Mouse (Mus musculus) forebrain, embryonic 13.5 days (tissue): ENCODE data around the gene Gramd4. TPM values are rescaled to one million over a fixed set of nuclear protein-coding genes. Genes with fewer than 3 reads are reported as not detected.
A peak's percentile ranks its signal among the peaks of the same experiment; 100 is the strongest.

Source experiments
- ATAC-seq: fragments of 200-750 bp; cut with Nextera tagmentation; 2 replicates; pipeline ENCODE4 v1.8.0; 2017
- H3K27ac ChIP-seq: fragments of 300-500 bp; sonication (generic); 2 replicates; pipeline ENCODE4 v1.5.1; 2015; ENCODE audit warnings: inconsistent platforms, mild to moderate bottlenecking, moderate library complexity
- H3K27me3 ChIP-seq: fragments of 300-500 bp; sonication (generic); 2 replicates; pipeline ENCODE4 v1.6.1; 2015; ENCODE audit warnings: mild to moderate bottlenecking, inconsistent platforms
- H3K36me3 ChIP-seq: fragments of 300-500 bp; sonication (generic); 2 replicates; pipeline ENCODE4 v1.6.1; 2015; ENCODE audit warnings: mild to moderate bottlenecking, inconsistent platforms; ENCODE audit not compliant: poor library complexity, severe bottlenecking
- H3K4me1 ChIP-seq: fragments of 300-500 bp; sonication (generic); 2 replicates; pipeline ENCODE4 v1.6.1; 2015; ENCODE audit warnings: inconsistent platforms
- H3K4me2 ChIP-seq: fragments of 300-500 bp; sonication (generic); 2 replicates; pipeline ENCODE4 v1.6.1; 2015; ENCODE audit warnings: inconsistent platforms, mild to moderate bottlenecking, moderate library complexity
- H3K4me3 ChIP-seq: fragments of 300-500 bp; sonication (generic); 2 replicates; pipeline ENCODE4 v1.5.1; 2015; ENCODE audit warnings: mild to moderate bottlenecking, inconsistent platforms
- H3K9ac ChIP-seq: fragments of 300-500 bp; sonication (generic); 2 replicates; pipeline ENCODE4 v1.6.1; 2015; ENCODE audit warnings: mild to moderate bottlenecking, inconsistent platforms
- H3K9me3 ChIP-seq: fragments of 300-500 bp; sonication (generic); replicated peaks from 2 replicates; pipeline ENCODE4 v1.6.1; 2016; ENCODE audit warnings: inconsistent platforms
- WGBS: fragments of 180-500 bp; shearing (Covaris S2); methylation state at CpG from one replicate; pipeline ENCODE4 v1.1.7; 2015; 5-methylcytosine and 5-hydroxymethylcytosine counted together
- polyA plus RNA-seq: library from polyadenylated mRNA; unstranded; fragments of >200 nt; fragmentation: Nextera tagmentation; extraction: Ambion mirVana; gene quantifications from 2 replicates; pipeline ENCODE4 v1.2.1, GENCODE M21; 2015

Gene Gramd4
- polyA plus RNA-seq, 1 experiment from 2014 or later, result 31.6 TPM

DNA sequence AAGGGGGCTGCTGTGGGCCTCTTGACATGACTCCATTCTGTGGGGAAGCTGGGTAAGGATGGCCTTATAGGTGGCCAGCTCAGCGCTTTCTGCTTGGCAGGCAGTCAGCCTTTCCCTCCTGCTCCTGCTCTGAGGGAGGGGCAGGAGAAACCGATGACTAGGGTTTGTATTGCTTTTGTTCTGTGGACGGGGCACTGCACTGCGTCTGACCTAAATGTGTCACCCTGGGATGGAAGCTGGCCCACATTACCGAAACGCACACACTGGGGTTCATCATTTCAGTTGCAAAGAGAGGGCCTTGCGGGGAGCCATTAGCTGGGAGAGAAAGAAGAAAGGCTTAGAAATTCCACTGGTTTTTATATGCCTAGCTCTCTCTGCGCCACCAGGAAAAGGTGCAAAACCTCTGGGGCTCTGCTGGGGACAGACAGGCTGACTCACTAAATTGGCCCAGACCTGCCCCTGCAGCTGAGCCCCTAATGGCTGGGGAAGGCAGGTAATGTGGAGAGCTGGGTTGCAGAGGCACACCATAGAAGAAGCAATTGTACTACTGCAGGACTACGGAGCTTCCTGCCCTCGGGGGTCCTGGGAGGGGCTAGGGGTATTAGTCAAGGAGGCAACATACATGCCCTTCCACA, 55.3 kb downstream of the Gramd4 start:
- peaks cover 65% of the 10 kb centered on the region for H3K4me1 ChIP-seq
- peak overlapping the region; percentile 46 for H3K9ac ChIP-seq
- H3K4me3 ChIP-seq, result no peak overlapping the region
- H3K36me3 ChIP-seq, result no peaks in the 10 kb centered on the region
- peak; percentile 68 for ATAC-seq
- no peaks in the 10 kb centered on the region for H3K27me3 ChIP-seq
- peak overlapping the region; percentile 89 for H3K27ac ChIP-seq
- H3K4me2 ChIP-seq, result peak overlapping the region; percentile 32
- H3K9me3 ChIP-seq, result no peaks in the 10 kb centered on the region
- 3% methylated on average over 10 of the region's 10 CpGs for WGBS

DNA sequence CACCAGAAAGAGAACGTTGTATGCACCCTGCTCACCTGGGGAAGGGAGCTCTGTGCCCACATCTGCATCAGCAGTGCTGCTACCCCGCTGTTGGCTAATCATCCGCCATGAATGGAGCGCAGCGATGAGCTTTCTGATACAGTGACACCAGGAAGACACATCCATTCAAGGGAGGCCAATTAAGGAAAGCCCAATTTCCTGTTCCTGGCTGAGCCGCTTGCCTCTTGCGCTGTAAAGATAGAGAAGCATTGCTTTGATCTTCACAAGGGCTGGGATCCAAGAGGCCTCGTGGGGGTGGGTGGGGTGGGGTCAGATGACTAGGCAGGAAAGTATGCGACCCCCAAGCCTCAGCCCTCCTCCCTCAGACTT, 55.8 kb downstream of the Gramd4 start:
- Histone ChIP-seq H3K9ac (peak overlapping the region; percentile 46), H3K27me3 (no peaks in the 10 kb centered on the region), H3K4me2 (peak overlapping the region; percentile 32), H3K4me3 (no peak overlapping the region), H3K27ac (peak overlapping the region; percentile 89), H3K36me3 (peaks cover 4% of the 10 kb centered on the region), H3K4me1 (peaks cover 65% of the 10 kb centered on the region), H3K9me3 (no peaks in the 10 kb centered on the region)
- ATAC-seq, result peak; percentile 44
- 4% methylated on average over 9 of the region's 9 CpGs for WGBS

DNA sequence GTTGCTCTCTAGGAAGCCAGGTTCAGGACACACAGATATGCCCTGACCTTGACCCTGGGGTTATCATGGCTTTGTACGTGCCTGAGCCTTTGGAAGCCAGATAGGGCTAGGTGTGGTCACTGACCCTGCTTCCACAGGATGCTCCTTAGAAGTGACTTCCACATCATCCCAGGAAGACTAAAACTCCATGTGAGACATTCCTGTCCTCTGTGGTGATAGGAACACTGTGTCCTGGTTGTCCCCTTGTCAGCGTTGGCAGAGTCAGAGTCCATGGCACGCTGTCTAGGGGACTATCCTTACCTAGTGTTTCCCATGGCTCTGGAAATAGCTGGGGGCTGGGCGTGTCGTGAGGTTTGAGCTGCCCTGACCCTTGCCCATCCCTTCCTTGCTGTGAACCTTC, 58.9 kb downstream of the Gramd4 start:
- no peak for ATAC-seq
- H3K27me3 ChIP-seq, result no peaks in the 10 kb centered on the region
- H3K27ac ChIP-seq, result no peak overlapping the region
- H3K4me1 ChIP-seq, result peaks cover 46% of the 10 kb centered on the region
- peaks cover 35% of the 10 kb centered on the region for H3K36me3 ChIP-seq
- no peak overlapping the region for H3K4me2 ChIP-seq
- H3K9me3 ChIP-seq, result no peaks in the 10 kb centered on the region
- H3K9ac ChIP-seq, result peak overlapping the region; percentile 30; the same call in 1 of the 2 replicates
- no peak overlapping the region for H3K4me3 ChIP-seq
- WGBS, result 73% methylated on average over 5 of the region's 5 CpGs

DNA sequence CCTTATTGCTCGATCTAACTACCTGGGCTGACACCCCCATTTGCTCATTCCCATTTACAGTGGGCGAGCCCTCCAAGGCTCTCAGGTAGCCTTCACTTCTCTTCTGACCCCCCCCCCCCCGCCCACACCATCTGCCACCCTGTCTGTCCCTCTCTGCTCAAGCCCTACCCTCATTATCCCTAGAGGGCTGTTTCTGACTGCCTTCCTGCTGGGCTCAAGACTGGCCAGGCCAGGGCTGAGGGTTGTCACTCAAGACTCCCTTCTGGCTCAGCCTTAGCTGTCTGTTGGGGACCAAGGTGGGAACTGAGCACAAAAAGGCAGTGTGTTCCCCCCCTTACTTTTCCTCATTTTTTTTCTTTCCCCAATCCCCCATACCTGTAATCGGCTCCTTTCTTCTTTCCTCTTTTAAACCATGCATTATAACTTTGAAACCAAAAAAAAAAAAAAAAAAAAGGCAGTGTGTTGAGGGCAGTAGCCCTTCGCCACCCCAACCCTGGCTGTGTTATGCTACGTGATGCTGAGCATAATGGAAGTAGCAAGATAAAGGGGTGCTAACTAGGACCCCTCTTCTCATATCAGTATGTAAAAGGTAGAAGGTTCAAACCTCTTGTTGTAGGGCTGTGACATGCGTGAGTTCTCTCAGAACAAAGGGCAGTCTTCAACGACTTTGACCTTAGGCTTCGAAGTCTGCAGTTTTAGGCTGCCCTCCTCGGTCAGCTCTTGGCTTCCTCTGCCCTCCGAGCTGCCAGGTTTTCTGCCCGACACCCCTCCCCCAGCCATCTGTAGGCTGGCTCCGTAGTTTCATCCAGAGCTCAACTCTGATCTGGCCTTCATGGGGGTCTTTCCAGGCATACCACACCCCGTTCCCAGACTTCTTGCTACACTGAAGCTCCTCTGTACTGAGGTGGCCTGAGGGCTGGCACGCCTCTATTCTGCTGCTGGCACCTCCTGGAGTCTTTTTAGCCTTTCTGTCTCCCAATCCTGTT, 59.9 kb downstream of the Gramd4 start:
- 68% methylated on average over 14 of the region's 15 CpGs for WGBS
- no peak for ATAC-seq
- H3K27me3 ChIP-seq, result no peaks in the 10 kb centered on the region
- no peak overlapping the region for H3K4me2 ChIP-seq
- no peaks in the 10 kb centered on the region for H3K9me3 ChIP-seq
- peaks cover 45% of the 10 kb centered on the region for H3K36me3 ChIP-seq
- H3K4me3 ChIP-seq, result no peak overlapping the region
- peaks cover 39% of the 10 kb centered on the region for H3K4me1 ChIP-seq
- H3K27ac ChIP-seq, result no peak overlapping the region; the same call in 1 of the 2 replicates
- peak overlapping the region; percentile 30; the same call in 1 of the 2 replicates for H3K9ac ChIP-seq

DNA sequence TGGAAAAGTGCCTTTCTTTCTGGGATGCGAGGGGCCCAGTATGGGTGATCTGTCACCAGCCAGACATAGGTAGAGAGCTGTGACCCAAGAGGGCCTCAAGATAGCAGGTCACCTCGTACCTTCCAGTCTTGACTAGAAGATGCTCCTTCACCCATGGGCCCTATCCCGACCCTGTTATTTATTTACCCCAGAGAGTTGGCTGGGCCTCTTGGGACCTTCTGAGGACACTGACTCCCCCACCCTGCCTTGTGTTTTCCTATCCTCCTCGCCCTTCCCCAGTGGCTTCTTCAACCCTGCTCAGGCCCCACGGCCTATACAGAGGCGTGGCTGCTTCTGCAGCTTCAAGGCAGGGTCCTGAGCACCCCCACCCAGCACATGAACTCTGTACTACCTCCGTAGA, 61.7 kb downstream of the Gramd4 start:
- Histone ChIP-seq H3K9ac (no peak overlapping the region), H3K4me2 (no peak overlapping the region), H3K4me3 (no peak overlapping the region), H3K9me3 (no peaks in the 10 kb centered on the region), H3K27me3 (no peaks in the 10 kb centered on the region), H3K4me1 (peaks cover 25% of the 10 kb centered on the region), H3K36me3 (peaks cover 59% of the 10 kb centered on the region), H3K27ac (no peak overlapping the region)
- no peak for ATAC-seq
- WGBS, result 94% methylated on average over 7 of the region's 7 CpGs

DNA sequence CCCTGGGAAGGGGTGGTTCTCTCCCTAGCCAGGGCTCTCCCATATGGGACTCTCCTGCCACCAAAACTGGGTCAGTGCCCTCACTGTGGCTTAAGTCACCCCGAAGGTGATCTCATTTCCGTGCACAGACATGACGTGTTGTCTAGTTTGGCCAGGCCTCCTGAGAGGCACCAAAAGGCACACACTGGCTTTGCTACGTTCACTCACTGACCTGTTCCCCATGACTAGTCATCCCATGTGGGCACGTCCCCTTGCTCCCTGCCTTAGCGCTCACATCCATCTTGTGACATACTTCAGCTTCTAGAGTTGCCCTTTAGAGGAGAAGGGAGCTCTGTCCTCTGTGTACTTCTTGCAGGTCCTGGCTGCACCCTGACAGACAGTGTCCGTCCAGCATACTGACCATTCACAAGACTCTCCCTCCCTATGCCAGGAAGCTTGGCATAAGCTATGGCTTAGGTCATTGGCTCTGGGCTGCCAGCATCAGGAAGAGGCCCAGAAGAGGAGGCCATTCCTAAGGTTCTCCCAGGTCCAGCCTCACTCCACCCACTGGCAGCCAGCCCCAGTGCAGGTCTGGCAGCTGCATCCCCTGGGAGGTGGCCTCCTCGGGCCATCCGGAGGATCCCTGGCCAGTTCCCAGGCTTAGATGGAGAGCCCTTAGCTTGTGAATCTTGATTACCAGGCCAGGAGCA, 64.9 kb downstream of the Gramd4 start:
- Histone ChIP-seq H3K36me3 (peaks cover 85% of the 10 kb centered on the region), H3K27me3 (no peaks in the 10 kb centered on the region), H3K4me3 (no peak overlapping the region), H3K9me3 (no peaks in the 10 kb centered on the region), H3K4me2 (no peak overlapping the region), H3K4me1 (peaks cover 14% of the 10 kb centered on the region), H3K27ac (no peak overlapping the region), H3K9ac (no peak overlapping the region)
- 91% methylated on average over 9 of the region's 9 CpGs for WGBS
- ATAC-seq, result no peak

DNA sequence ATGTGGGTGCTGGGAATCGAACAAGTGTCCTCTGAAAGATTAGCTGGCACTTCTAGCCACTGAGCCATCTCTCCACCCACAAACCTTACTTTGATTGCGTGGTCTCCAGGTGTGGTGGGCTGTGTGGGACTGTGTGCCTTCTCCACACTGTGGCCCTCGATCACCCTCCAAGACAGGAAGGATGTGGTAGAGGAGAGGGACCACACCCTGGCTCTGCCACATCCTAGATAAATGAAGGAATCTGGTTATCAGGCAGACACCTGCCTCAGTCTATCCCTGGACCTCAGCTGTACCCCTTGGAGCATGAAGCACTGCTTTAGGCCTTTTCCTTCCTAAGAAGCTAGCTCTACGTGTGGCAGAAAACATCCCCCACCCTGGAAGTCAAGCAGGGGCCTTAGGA, 65.9 kb downstream of the Gramd4 start:
- Histone ChIP-seq H3K27ac (no peak overlapping the region), H3K9me3 (no peaks in the 10 kb centered on the region), H3K36me3 (peaks cover 90% of the 10 kb centered on the region), H3K4me2 (no peak overlapping the region), H3K4me3 (no peak overlapping the region), H3K9ac (no peak overlapping the region), H3K27me3 (no peaks in the 10 kb centered on the region), H3K4me1 (peaks cover 4% of the 10 kb centered on the region; the same call in 1 of the 2 replicates)
- 95% methylated on average over 4 of the region's 4 CpGs for WGBS
- no peak for ATAC-seq

DNA sequence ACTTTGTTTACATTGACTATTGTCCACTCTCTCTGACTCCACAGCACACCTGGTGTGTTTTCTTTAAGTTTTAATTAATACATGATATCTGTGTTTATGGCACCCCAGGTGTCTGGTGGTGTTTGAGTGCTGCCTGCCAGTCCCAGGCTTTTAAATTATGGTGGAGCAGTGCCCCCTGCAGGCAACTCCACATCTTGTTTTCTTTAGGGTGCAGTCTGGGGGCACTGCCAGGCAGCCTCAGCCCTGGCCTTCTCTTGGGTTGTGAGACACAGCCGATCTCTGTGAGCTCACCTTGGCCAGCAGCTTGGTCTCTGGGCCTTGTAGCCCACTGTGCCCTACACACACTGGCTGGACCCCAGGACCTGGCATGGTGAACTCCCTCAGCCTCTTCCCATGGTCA, 66.9 kb downstream of the Gramd4 start:
- Histone ChIP-seq H3K9ac (no peak overlapping the region; the same call in 1 of the 2 replicates), H3K4me2 (no peak overlapping the region), H3K27ac (no peak overlapping the region), H3K9me3 (no peaks in the 10 kb centered on the region), H3K27me3 (no peaks in the 10 kb centered on the region), H3K4me3 (no peak overlapping the region), H3K36me3 (peaks cover 90% of the 10 kb centered on the region), H3K4me1 (no peaks in the 10 kb centered on the region)
- ATAC-seq, result peak; percentile 57; the same call in 1 of the 2 replicates
- 38% methylated on average over 1 of the region's 1 CpGs for WGBS

DNA sequence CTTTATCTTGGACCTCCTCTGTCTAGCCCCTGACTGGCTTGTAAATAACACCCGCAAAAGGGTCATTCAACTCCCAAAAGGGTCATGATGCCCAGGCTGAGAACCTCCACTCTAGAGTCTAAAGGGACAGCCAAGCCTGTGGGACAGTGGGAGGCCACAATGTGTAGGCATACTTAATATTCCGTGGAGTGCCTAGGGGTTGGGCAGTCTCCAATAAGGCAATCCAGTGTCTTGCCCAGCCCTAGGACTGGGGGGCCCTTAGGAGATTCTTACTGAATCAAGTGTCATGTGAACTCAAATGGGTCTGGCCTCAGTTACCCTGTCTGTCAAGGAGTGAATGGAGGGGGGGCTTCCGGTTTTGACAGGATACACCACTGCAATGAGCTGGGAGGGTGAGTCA, 71.5 kb downstream of the Gramd4 start:
- no peak for ATAC-seq
- Histone ChIP-seq H3K9me3 (no peaks in the 10 kb centered on the region), H3K27ac (no peak overlapping the region), H3K9ac (no peak overlapping the region), H3K4me3 (no peak overlapping the region), H3K27me3 (no peaks in the 10 kb centered on the region), H3K4me2 (no peak overlapping the region), H3K4me1 (no peaks in the 10 kb centered on the region), H3K36me3 (peaks cover 92% of the 10 kb centered on the region)
- WGBS, result 87% methylated on average over 3 of the region's 3 CpGs

DNA sequence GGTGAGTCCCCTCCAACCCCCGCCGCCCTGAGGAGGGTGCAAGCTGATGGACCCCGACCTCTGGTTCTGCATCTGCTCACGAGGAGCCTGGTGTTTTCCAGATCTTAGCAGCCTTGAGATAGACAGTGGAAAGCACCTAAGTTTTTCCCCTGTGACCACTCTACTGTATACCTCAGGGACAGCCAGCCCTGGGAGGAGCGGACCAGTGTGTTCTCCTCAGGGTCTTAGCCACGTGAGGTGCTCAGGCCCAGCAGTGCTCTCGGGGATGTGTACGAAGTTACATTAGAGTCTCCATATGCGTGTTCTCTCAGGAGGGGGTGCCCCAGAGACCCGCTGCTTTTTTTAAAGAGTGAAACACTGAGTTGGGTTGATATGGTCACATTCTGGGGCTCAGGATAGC, 73.2 kb downstream of the Gramd4 start:
- H3K4me2 ChIP-seq, result no peak overlapping the region
- H3K36me3 ChIP-seq, result peaks cover 90% of the 10 kb centered on the region
- H3K4me3 ChIP-seq, result no peak overlapping the region
- no peaks in the 10 kb centered on the region for H3K9me3 ChIP-seq
- no peak overlapping the region for H3K27ac ChIP-seq
- WGBS, result 97% methylated on average over 10 of the region's 10 CpGs
- no peak overlapping the region for H3K9ac ChIP-seq
- H3K4me1 ChIP-seq, result peaks cover 7% of the 10 kb centered on the region; the same call in 1 of the 2 replicates
- ATAC-seq, result no peak
- no peaks in the 10 kb centered on the region for H3K27me3 ChIP-seq

DNA sequence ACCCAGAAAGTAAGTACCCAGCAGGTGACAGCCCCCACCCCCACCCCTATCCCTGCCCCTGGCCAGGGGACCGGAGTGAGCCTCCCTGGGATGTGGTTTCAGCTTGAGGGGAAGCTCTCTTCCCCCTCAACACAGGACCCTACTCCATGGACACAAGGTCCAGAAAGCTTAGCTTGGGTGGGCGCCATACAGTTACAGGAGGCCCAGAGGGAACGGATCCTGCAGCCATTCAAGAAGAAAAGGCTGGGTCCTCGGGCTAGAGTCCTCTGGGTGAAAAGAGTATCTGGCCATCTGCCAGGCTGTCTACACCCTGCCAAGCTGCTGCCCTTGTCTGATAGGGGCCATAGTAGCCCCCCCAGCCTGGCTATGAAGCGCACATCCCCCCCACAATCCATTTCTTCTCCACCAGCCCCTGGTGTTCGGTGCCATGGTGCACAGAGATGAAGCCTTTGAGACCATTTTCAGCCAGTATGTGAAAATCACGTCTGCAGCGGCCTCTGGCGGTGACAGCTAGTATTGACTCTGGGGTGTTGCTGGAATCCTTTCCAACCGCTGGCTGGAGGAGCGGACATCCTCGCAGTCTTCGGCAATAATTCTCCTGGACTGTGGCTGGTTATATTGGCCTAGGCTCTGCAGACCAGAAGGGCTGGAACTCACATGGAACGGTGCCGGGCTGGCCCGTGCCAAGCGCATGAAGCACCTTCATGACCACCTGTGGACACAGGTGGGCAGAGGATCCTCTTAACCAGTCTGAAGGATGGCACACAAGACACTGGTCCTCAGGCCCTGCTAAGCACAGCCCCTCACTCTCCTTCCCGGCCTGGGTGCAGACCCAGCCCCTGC, 77.7 kb downstream of the Gramd4 start:
- Histone ChIP-seq H3K4me1 (peaks cover 7% of the 10 kb centered on the region; the same call in 1 of the 2 replicates), H3K36me3 (peaks cover 72% of the 10 kb centered on the region), H3K4me2 (no peak overlapping the region), H3K9me3 (no peaks in the 10 kb centered on the region), H3K9ac (no peak overlapping the region), H3K4me3 (no peak overlapping the region), H3K27ac (peak overlapping the region; percentile 52), H3K27me3 (no peaks in the 10 kb centered on the region)
- 37% methylated on average over 18 of the region's 18 CpGs for WGBS
- ATAC-seq, result peak; percentile 61
